Mouse (Mus musculus) MEL (cell line): ENCODE results near the gene Ncoa7. TPM values are rescaled to one million over a fixed set of nuclear protein-coding genes. Genes with fewer than 3 reads are reported as not detected.

ENCODE experiments used
- DNase-seq: peaks from one replicate; pipeline ENCODE4 v3.0.0; 2011; ENCODE audit warnings: low read depth, low spot score
- H3K27ac ChIP-seq: 2 replicates; pipeline ENCODE4 v1.5.1; 2012; ENCODE audit warnings: low read depth, mild to moderate bottlenecking, control low read depth, low read length, moderate library complexity; ENCODE audit not compliant: control insufficient read depth
- H3K27me3 ChIP-seq, 2 experiments: fragments of 150-350 bp in 1 of 2; sonication (generic) in 1 of 2; 2 replicates each; pipeline ENCODE4 v1.6.1; 2012; ENCODE audit warnings: low read length in 2 of 2, mild to moderate bottlenecking in 2 of 2, improper control_type of control experiment in 1 of 2, moderate library complexity in 1 of 2; ENCODE audit not compliant: insufficient read depth in 2 of 2, control insufficient read depth in 1 of 2
- H3K36me3 ChIP-seq, 2 experiments: 2 replicates each; pipeline ENCODE4 v1.6.1; 2012 to 2014; ENCODE audit warnings: low read length in 2 of 2, improper control_type of control experiment in 1 of 2, inconsistent platforms in 1 of 2, mild to moderate bottlenecking in 1 of 2; ENCODE audit not compliant: insufficient read depth in 2 of 2, control insufficient read depth in 1 of 2
- H3K4me1 ChIP-seq, 2 experiments: fragments of 150-350 bp in 1 of 2; sonication (generic) in 1 of 2; 2 replicates each; pipeline ENCODE4 v1.6.1; 2012; ENCODE audit warnings: low read length in 2 of 2, improper control_type of control experiment in 1 of 2, mild to moderate bottlenecking in 1 of 2; ENCODE audit not compliant: insufficient read depth in 2 of 2, control insufficient read depth in 1 of 2
- H3K4me3 ChIP-seq, 2 experiments: fragments of 150-350 bp in 1 of 2; sonication (generic) in 1 of 2; 2 replicates each; pipeline ENCODE4 v1.5.1; 2012; ENCODE audit warnings: low read depth in 2 of 2, low read length in 2 of 2, mild to moderate bottlenecking in 2 of 2, moderate library complexity in 2 of 2, control low read depth in 1 of 2, improper control_type of control experiment in 1 of 2; ENCODE audit not compliant: control insufficient read depth in 1 of 2, insufficient read depth in 1 of 2
- H3K79me2 ChIP-seq: 2 replicates; pipeline ENCODE4 v1.6.1; 2012; ENCODE audit warnings: mild to moderate bottlenecking, low read length, moderate library complexity; ENCODE audit not compliant: control insufficient read depth, poor library complexity, insufficient read depth
- H3K9ac ChIP-seq: 2 replicates; pipeline ENCODE4 v1.6.1; 2012; ENCODE audit warnings: low read depth, mild to moderate bottlenecking, control low read depth, low read length, moderate library complexity; ENCODE audit not compliant: control insufficient read depth, poor library complexity, severe bottlenecking
- H3K9me3 ChIP-seq: fragments of 150-350 bp; sonication (generic); replicated peaks from 2 replicates; pipeline ENCODE4 v1.6.1; 2012; ENCODE audit warnings: mild to moderate bottlenecking, low read length, improper control_type of control experiment, moderate library complexity; ENCODE audit not compliant: insufficient read depth
- CHD1 ChIP-seq: IDR thresholded peaks from 2 replicates; pipeline ENCODE4 v1.6.1; 2012; ENCODE audit warnings: low read depth, mild to moderate bottlenecking, inconsistent platforms, low read length, improper control_type of control experiment
- CHD2 ChIP-seq: IDR thresholded peaks from 2 replicates; pipeline ENCODE4 v1.6.1; 2011; ENCODE audit warnings: low read length, improper control_type of control experiment
- CTCF ChIP-seq, 3 experiments: IDR thresholded peaks in 2 of 3; conservative IDR thresholded peaks in 1 of 3; 2 replicates each; pipeline ENCODE4 v1.5.1; 2011 to 2012; ENCODE audit warnings: low read length in 3 of 3, low read depth in 2 of 3, mild to moderate bottlenecking in 2 of 3, improper control_type of control experiment in 1 of 3, inconsistent platforms in 1 of 3, mixed read lengths in 1 of 3, moderate library complexity in 1 of 3; ENCODE audit not compliant: control insufficient read depth in 1 of 3, insufficient read depth in 1 of 3, poor library complexity in 1 of 3, severe bottlenecking in 1 of 3
- E2F4 ChIP-seq: IDR thresholded peaks from 2 replicates; pipeline ENCODE4 v1.6.1; 2011; ENCODE audit warnings: low read depth, low read length, improper control_type of control experiment, borderline replicate concordance
- ELF1 ChIP-seq: IDR thresholded peaks from 2 replicates; pipeline ENCODE4 v1.6.1; 2014; ENCODE audit warnings: low read depth, mild to moderate bottlenecking, inconsistent platforms, low read length, improper control_type of control experiment, moderate library complexity
- EP300 ChIP-seq, 2 experiments: IDR thresholded peaks; 2 replicates each; pipeline ENCODE4 v1.6.1; 2011; ENCODE audit warnings: improper control_type of control experiment in 2 of 2, low read length in 2 of 2, low read depth in 1 of 2, mild to moderate bottlenecking in 1 of 2
- ETS1 ChIP-seq: IDR thresholded peaks from 2 replicates; pipeline ENCODE4 v1.6.1; 2012; ENCODE audit warnings: low read depth, mild to moderate bottlenecking, inconsistent platforms, low read length, improper control_type of control experiment, moderate library complexity
- GABPA ChIP-seq: IDR thresholded peaks from 2 replicates; pipeline ENCODE4 v1.6.1; 2012; ENCODE audit warnings: low read depth, mild to moderate bottlenecking, inconsistent platforms, low read length, improper control_type of control experiment, moderate library complexity
- GATA1 ChIP-seq: IDR thresholded peaks from 2 replicates; pipeline ENCODE4 v1.6.1; 2011; ENCODE audit warnings: low read depth, low read length, improper control_type of control experiment
- JUND ChIP-seq: IDR thresholded peaks from 2 replicates; pipeline ENCODE4 v1.6.1; 2011; ENCODE audit warnings: low read depth, mild to moderate bottlenecking, improper control_type of control experiment, low read length
- KAT2A ChIP-seq: conservative IDR thresholded peaks from 2 replicates; pipeline ENCODE4 v1.6.1; 2012; ENCODE audit warnings: low read depth, low read length, improper control_type of control experiment, inconsistent platforms
- MAX ChIP-seq: IDR thresholded peaks from 2 replicates; pipeline ENCODE4 v1.6.1; 2011; ENCODE audit warnings: low read length, improper control_type of control experiment
- MAZ ChIP-seq: IDR thresholded peaks from 2 replicates; pipeline ENCODE4 v1.6.1; 2012; ENCODE audit warnings: low read depth, mild to moderate bottlenecking, inconsistent platforms, low read length, improper control_type of control experiment
- MEF2A ChIP-seq: IDR thresholded peaks from 2 replicates; pipeline ENCODE4 v1.6.1; 2014; ENCODE audit warnings: low read depth, mild to moderate bottlenecking, inconsistent platforms, low read length, improper control_type of control experiment; ENCODE audit not compliant: poor library complexity, insufficient replicate concordance, severe bottlenecking; ENCODE audit errors: extremely low read depth
- MXI1 ChIP-seq: IDR thresholded peaks from 2 replicates; pipeline ENCODE4 v1.6.1; 2011; ENCODE audit warnings: mild to moderate bottlenecking, low read depth, low read length, improper control_type of control experiment
- NELFE ChIP-seq: IDR thresholded peaks from 2 replicates; pipeline ENCODE4 v1.6.1; 2011; ENCODE audit warnings: low read depth, low read length, improper control_type of control experiment
- POLR2A ChIP-seq, 2 experiments: IDR thresholded peaks; 2 replicates each; pipeline ENCODE4 v1.6.1; 2011 to 2012; ENCODE audit warnings: low read length in 2 of 2, mild to moderate bottlenecking in 2 of 2, control low read depth in 1 of 2, improper control_type of control experiment in 1 of 2, low read depth in 1 of 2, moderate library complexity in 1 of 2; ENCODE audit not compliant: control insufficient read depth in 1 of 2, insufficient read depth in 1 of 2, poor library complexity in 1 of 2
- POLR2AphosphoS2 ChIP-seq: IDR thresholded peaks from 2 replicates; pipeline ENCODE4 v1.6.1; 2011; ENCODE audit warnings: low read length, improper control_type of control experiment
- POLR2AphosphoS5 ChIP-seq: IDR thresholded peaks from 2 replicates; pipeline ENCODE4 v1.6.1; 2012; ENCODE audit warnings: low read depth, borderline replicate concordance, mild to moderate bottlenecking, inconsistent platforms, low read length, moderate library complexity, mixed read lengths
- RAD21 ChIP-seq: IDR thresholded peaks from 2 replicates; pipeline ENCODE4 v1.6.1; 2011; ENCODE audit warnings: mild to moderate bottlenecking, low read depth, low read length, improper control_type of control experiment
- SMC3 ChIP-seq: IDR thresholded peaks from 2 replicates; pipeline ENCODE4 v1.6.1; 2011; ENCODE audit warnings: low read depth, low read length, improper control_type of control experiment
- TBP ChIP-seq: IDR thresholded peaks from 2 replicates; pipeline ENCODE4 v1.8.0; 2011; ENCODE audit warnings: low read depth, low read length, improper control_type of control experiment
- TCF12 ChIP-seq: IDR thresholded peaks from 2 replicates; pipeline ENCODE4 v1.6.1; 2014; ENCODE audit warnings: low read depth, mild to moderate bottlenecking, inconsistent platforms, low read length, improper control_type of control experiment, moderate library complexity
- UBTF ChIP-seq: IDR thresholded peaks from 2 replicates; pipeline ENCODE4 v1.6.1; 2012; ENCODE audit warnings: low read depth, mild to moderate bottlenecking, inconsistent platforms, low read length, improper control_type of control experiment, moderate library complexity, borderline replicate concordance; ENCODE audit not compliant: insufficient read depth
- USF1 ChIP-seq: IDR thresholded peaks from 2 replicates; pipeline ENCODE4 v1.6.1; 2014; ENCODE audit warnings: low read depth, mild to moderate bottlenecking, inconsistent platforms, low read length, improper control_type of control experiment, moderate library complexity
- USF2 ChIP-seq, 2 experiments: IDR thresholded peaks; 2 replicates each; pipeline ENCODE4 v1.6.1; 2011 to 2012; ENCODE audit warnings: improper control_type of control experiment in 2 of 2, low read length in 2 of 2, borderline replicate concordance in 1 of 2, inconsistent platforms in 1 of 2, low read depth in 1 of 2, mild to moderate bottlenecking in 1 of 2; ENCODE audit not compliant: insufficient read depth in 1 of 2
- ZKSCAN1 ChIP-seq: IDR thresholded peaks from 2 replicates; pipeline ENCODE4 v1.6.1; 2012; ENCODE audit warnings: low read depth, mild to moderate bottlenecking, inconsistent platforms, low read length, improper control_type of control experiment, moderate library complexity
- ZNF384 ChIP-seq: IDR thresholded peaks from 2 replicates; pipeline ENCODE4 v1.6.1; 2012; ENCODE audit warnings: low read depth, mild to moderate bottlenecking, inconsistent platforms, low read length, improper control_type of control experiment
- polyA plus RNA-seq, 2 experiments: library from polyadenylated mRNA; stranded (reverse) in 1 of 2; unstranded in 1 of 2; fragments of >175 nt in 1 of 2; fragments of >200 nt in 1 of 2; gene quantifications; 2 replicates each; pipeline versions ENCODE4 v1.2.1 to v1.2.4; 2012; ENCODE audit warnings: low replicate concordance in 2 of 2, low read depth in 1 of 2; ENCODE audit not compliant: insufficient read length in 2 of 2, insufficient read depth in 1 of 2, missing spikeins in 1 of 2
- total RNA-seq: library from RNA; depleted of rRNA; stranded (reverse); fragments of 300-350 nt; gene quantifications from 2 replicates; pipeline ENCODE4 v1.2.3, GENCODE M21; 2012

The Ncoa7 gene
- total and polyA plus RNA-seq, 3 experiments: 1.7 to 64.9 (median 4.2) TPM

DNA sequence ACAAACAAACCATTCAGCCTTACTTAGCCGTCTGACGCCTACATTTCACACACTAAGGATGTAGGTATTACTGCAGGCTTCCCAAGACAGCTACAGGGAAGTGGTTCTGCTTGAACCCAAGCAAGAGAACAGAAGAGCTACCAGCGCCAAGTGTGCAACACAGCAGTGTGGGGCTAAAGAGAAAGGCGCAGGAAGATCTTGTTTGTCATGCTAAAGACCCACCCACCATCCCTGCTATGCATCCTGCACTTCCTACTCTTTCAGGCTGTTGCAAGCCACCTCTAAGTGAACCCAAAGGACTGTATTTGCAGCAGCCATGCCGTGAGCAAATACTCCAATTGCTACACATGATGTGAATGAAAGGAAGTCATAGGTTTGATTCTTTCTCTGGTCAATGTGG lies 29.9 kb downstream of the Ncoa7 start:
- Histone ChIP-seq H3K4me1 (no peaks in the 10 kb centered on the region), H3K27ac (no peak overlapping the region), H3K36me3 (no peaks in the 10 kb centered on the region)

DNA sequence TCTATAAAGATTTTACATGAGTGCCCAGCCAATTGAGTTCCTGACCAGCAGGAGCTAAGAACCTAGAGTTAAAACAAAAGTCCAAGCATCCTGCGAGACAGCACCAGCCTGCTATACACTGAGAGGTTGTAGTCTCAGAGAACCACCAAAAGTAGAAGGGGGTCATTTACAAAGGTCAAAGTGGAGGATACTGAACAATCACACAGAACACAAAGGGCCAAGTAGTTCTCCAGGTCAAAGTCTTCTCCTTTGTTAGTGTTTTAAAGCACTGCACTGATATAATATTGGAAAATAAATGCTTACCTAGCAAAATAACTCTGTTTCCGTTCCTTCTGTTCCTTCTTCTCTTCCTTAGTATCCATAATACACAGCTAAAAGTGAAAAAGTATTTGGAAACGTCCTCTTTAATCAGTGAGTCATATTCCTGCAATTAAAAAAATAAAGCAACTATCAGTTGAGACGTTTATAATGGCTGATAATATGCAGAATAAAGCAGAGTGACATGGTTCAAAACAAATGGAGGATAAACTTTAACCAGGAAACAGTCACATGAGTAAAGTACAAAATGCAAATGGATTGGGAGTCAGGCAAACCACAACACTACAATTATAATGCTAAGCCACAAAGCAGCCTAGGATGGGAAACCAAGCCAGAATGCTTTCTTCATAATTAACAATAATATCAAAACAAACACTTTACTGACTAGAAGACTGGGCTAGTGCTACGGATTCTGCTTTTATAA lies 31.5 kb downstream of the Ncoa7 start:
- Histone ChIP-seq H3K36me3 (no peaks in the 10 kb centered on the region), H3K27me3 (no peaks in the 10 kb centered on the region), H3K27ac (no peak overlapping the region)
- TF ChIP-seq TCF12: no peak
- TF ChIP-seq ZNF384: no peak
- no peak for TF ChIP-seq POLR2A (IDR thresholded peaks at IDR 0.05; ENCODE audit: control insufficient read depth in 1 of 2, insufficient read depth in 1 of 2, low read depth in 1 of 2, low read length in 2 of 2, poor library complexity in 1 of 2)
- no peak for TF ChIP-seq KAT2A
- TF ChIP-seq JUND: no peak
- no peak for TF ChIP-seq NELFE
- TF ChIP-seq EP300 (IDR thresholded peaks at IDR 0.05; ENCODE audit: low read depth in 1 of 2, low read length in 2 of 2): no peak
- TF ChIP-seq E2F4: no peak
- no peak for TF ChIP-seq USF2 (IDR thresholded peaks at IDR 0.05; ENCODE audit: borderline replicate concordance in 1 of 2, insufficient read depth in 1 of 2, low read depth in 1 of 2, low read length in 2 of 2)
- TF ChIP-seq CHD2: no peak
- no peak for TF ChIP-seq USF1
- TF ChIP-seq GABPA: no peak
- no peak for TF ChIP-seq MAZ
- no peak for TF ChIP-seq MAX
- no peak for TF ChIP-seq CHD1
- no peak for TF ChIP-seq RAD21
- TF ChIP-seq, all 39 proteins: peak for 0
- Histone ChIP-seq H3K79me2 (no peaks in the 10 kb centered on the region), H3K9ac (no peak overlapping the region), H3K4me1 (no peaks in the 10 kb centered on the region), H3K9me3 (no peaks in the 10 kb centered on the region), H3K4me3 (no peak overlapping the region)
- DNase-seq: no peak

More for the DNA sequence above, 29.9 kb downstream of the Ncoa7 start:
- Histone ChIP-seq H3K27me3 (no peaks in the 10 kb centered on the region), H3K9me3 (no peaks in the 10 kb centered on the region), H3K9ac (no peak overlapping the region), H3K4me3 (no peak overlapping the region), H3K79me2 (no peaks in the 10 kb centered on the region)
- TF ChIP-seq CTCF (IDR thresholded peaks at IDR 0.05 in 2 of 3, conservative IDR thresholded peaks at IDR 0.05 in 1 of 3; ENCODE audit: control insufficient read depth in 1 of 3, insufficient read depth in 1 of 3, low read depth in 2 of 3, low read length in 3 of 3, poor library complexity in 1 of 3, severe bottlenecking in 1 of 3) (no peak), POLR2AphosphoS5 (no peak), UBTF (no peak), TBP (no peak), ELF1 (no peak), CHD2 (no peak), POLR2AphosphoS2 (no peak), CHD1 (no peak), MEF2A (no peak), GATA1 (no peak), SMC3 (no peak), E2F4 (no peak), EP300 (IDR thresholded peaks at IDR 0.05; ENCODE audit: low read depth in 1 of 2, low read length in 2 of 2) (no peak), ETS1 (no peak), GABPA (no peak), MXI1 (no peak), ZKSCAN1 (no peak), MAX (no peak), NELFE (no peak)
- DNase-seq: no peak
